Mouse (Mus musculus) MEL (cell line): Measurements from ENCODE around the gene Tlk1. TPM values are rescaled to one million over a fixed set of nuclear protein-coding genes. Genes with fewer than 3 reads are reported as not detected.

ENCODE experiments used
- DNase-seq: peaks from one replicate; pipeline ENCODE4 v3.0.0; 2011; ENCODE audit warnings: low read depth, low spot score
- H3K27ac ChIP-seq: 2 replicates; pipeline ENCODE4 v1.5.1; 2012; ENCODE audit warnings: low read depth, mild to moderate bottlenecking, control low read depth, low read length, moderate library complexity; ENCODE audit not compliant: control insufficient read depth
- H3K27me3 ChIP-seq, 2 experiments: fragments of 150-350 bp in 1 of 2; sonication (generic) in 1 of 2; 2 replicates each; pipeline ENCODE4 v1.6.1; 2012; ENCODE audit warnings: low read length in 2 of 2, mild to moderate bottlenecking in 2 of 2, improper control_type of control experiment in 1 of 2, moderate library complexity in 1 of 2; ENCODE audit not compliant: insufficient read depth in 2 of 2, control insufficient read depth in 1 of 2
- H3K36me3 ChIP-seq, 2 experiments: 2 replicates each; pipeline ENCODE4 v1.6.1; 2012 to 2014; ENCODE audit warnings: low read length in 2 of 2, improper control_type of control experiment in 1 of 2, inconsistent platforms in 1 of 2, mild to moderate bottlenecking in 1 of 2; ENCODE audit not compliant: insufficient read depth in 2 of 2, control insufficient read depth in 1 of 2
- H3K4me1 ChIP-seq, 2 experiments: fragments of 150-350 bp in 1 of 2; sonication (generic) in 1 of 2; 2 replicates each; pipeline ENCODE4 v1.6.1; 2012; ENCODE audit warnings: low read length in 2 of 2, improper control_type of control experiment in 1 of 2, mild to moderate bottlenecking in 1 of 2; ENCODE audit not compliant: insufficient read depth in 2 of 2, control insufficient read depth in 1 of 2
- H3K4me3 ChIP-seq, 2 experiments: fragments of 150-350 bp in 1 of 2; sonication (generic) in 1 of 2; 2 replicates each; pipeline ENCODE4 v1.5.1; 2012; ENCODE audit warnings: low read depth in 2 of 2, low read length in 2 of 2, mild to moderate bottlenecking in 2 of 2, moderate library complexity in 2 of 2, control low read depth in 1 of 2, improper control_type of control experiment in 1 of 2; ENCODE audit not compliant: control insufficient read depth in 1 of 2, insufficient read depth in 1 of 2
- H3K79me2 ChIP-seq: 2 replicates; pipeline ENCODE4 v1.6.1; 2012; ENCODE audit warnings: mild to moderate bottlenecking, low read length, moderate library complexity; ENCODE audit not compliant: control insufficient read depth, poor library complexity, insufficient read depth
- H3K9ac ChIP-seq: 2 replicates; pipeline ENCODE4 v1.6.1; 2012; ENCODE audit warnings: low read depth, mild to moderate bottlenecking, control low read depth, low read length, moderate library complexity; ENCODE audit not compliant: control insufficient read depth, poor library complexity, severe bottlenecking
- H3K9me3 ChIP-seq: fragments of 150-350 bp; sonication (generic); replicated peaks from 2 replicates; pipeline ENCODE4 v1.6.1; 2012; ENCODE audit warnings: mild to moderate bottlenecking, low read length, improper control_type of control experiment, moderate library complexity; ENCODE audit not compliant: insufficient read depth
- BHLHE40 ChIP-seq: IDR thresholded peaks from 2 replicates; pipeline ENCODE4 v1.6.1; 2012; ENCODE audit warnings: low read depth, mild to moderate bottlenecking, inconsistent platforms, low read length, improper control_type of control experiment, borderline replicate concordance
- CHD1 ChIP-seq: IDR thresholded peaks from 2 replicates; pipeline ENCODE4 v1.6.1; 2012; ENCODE audit warnings: low read depth, mild to moderate bottlenecking, inconsistent platforms, low read length, improper control_type of control experiment
- CTCF ChIP-seq, 3 experiments: IDR thresholded peaks in 2 of 3; conservative IDR thresholded peaks in 1 of 3; 2 replicates each; pipeline ENCODE4 v1.5.1; 2011 to 2012; ENCODE audit warnings: low read length in 3 of 3, low read depth in 2 of 3, mild to moderate bottlenecking in 2 of 3, improper control_type of control experiment in 1 of 3, inconsistent platforms in 1 of 3, mixed read lengths in 1 of 3, moderate library complexity in 1 of 3; ENCODE audit not compliant: control insufficient read depth in 1 of 3, insufficient read depth in 1 of 3, poor library complexity in 1 of 3, severe bottlenecking in 1 of 3
- EP300 ChIP-seq, 2 experiments: IDR thresholded peaks; 2 replicates each; pipeline ENCODE4 v1.6.1; 2011; ENCODE audit warnings: improper control_type of control experiment in 2 of 2, low read length in 2 of 2, low read depth in 1 of 2, mild to moderate bottlenecking in 1 of 2
- GABPA ChIP-seq: IDR thresholded peaks from 2 replicates; pipeline ENCODE4 v1.6.1; 2012; ENCODE audit warnings: low read depth, mild to moderate bottlenecking, inconsistent platforms, low read length, improper control_type of control experiment, moderate library complexity
- GATA1 ChIP-seq: IDR thresholded peaks from 2 replicates; pipeline ENCODE4 v1.6.1; 2011; ENCODE audit warnings: low read depth, low read length, improper control_type of control experiment
- HCFC1 ChIP-seq: IDR thresholded peaks from 2 replicates; pipeline ENCODE4 v1.6.1; 2012; ENCODE audit warnings: low read depth, mild to moderate bottlenecking, inconsistent platforms, low read length, improper control_type of control experiment, moderate library complexity
- MAZ ChIP-seq: IDR thresholded peaks from 2 replicates; pipeline ENCODE4 v1.6.1; 2012; ENCODE audit warnings: low read depth, mild to moderate bottlenecking, inconsistent platforms, low read length, improper control_type of control experiment
- NRF1 ChIP-seq: IDR thresholded peaks from 2 replicates; pipeline ENCODE4 v1.6.1; 2014; ENCODE audit warnings: low read depth, mild to moderate bottlenecking, inconsistent platforms, low read length, improper control_type of control experiment, moderate library complexity; ENCODE audit not compliant: poor library complexity, insufficient read depth, severe bottlenecking
- RAD21 ChIP-seq: IDR thresholded peaks from 2 replicates; pipeline ENCODE4 v1.6.1; 2011; ENCODE audit warnings: mild to moderate bottlenecking, low read depth, low read length, improper control_type of control experiment
- TAL1 ChIP-seq: IDR thresholded peaks from 2 replicates; pipeline ENCODE4 v1.6.1; 2012; ENCODE audit warnings: mild to moderate bottlenecking, inconsistent platforms, low read length, moderate library complexity, mixed read lengths
- USF1 ChIP-seq: IDR thresholded peaks from 2 replicates; pipeline ENCODE4 v1.6.1; 2014; ENCODE audit warnings: low read depth, mild to moderate bottlenecking, inconsistent platforms, low read length, improper control_type of control experiment, moderate library complexity
- polyA plus RNA-seq, 2 experiments: library from polyadenylated mRNA; stranded (reverse) in 1 of 2; unstranded in 1 of 2; fragments of >175 nt in 1 of 2; fragments of >200 nt in 1 of 2; gene quantifications; 2 replicates each; pipeline versions ENCODE4 v1.2.1 to v1.2.4; 2012; ENCODE audit warnings: low replicate concordance in 2 of 2, low read depth in 1 of 2; ENCODE audit not compliant: insufficient read length in 2 of 2, insufficient read depth in 1 of 2, missing spikeins in 1 of 2
- total RNA-seq: library from RNA; depleted of rRNA; stranded (reverse); fragments of 300-350 nt; gene quantifications from 2 replicates; pipeline ENCODE4 v1.2.3, GENCODE M21; 2012

The Tlk1 gene
- total and polyA plus RNA-seq, 3 experiments = 20.5 to 57.0 (median 56.6) TPM

DNA sequence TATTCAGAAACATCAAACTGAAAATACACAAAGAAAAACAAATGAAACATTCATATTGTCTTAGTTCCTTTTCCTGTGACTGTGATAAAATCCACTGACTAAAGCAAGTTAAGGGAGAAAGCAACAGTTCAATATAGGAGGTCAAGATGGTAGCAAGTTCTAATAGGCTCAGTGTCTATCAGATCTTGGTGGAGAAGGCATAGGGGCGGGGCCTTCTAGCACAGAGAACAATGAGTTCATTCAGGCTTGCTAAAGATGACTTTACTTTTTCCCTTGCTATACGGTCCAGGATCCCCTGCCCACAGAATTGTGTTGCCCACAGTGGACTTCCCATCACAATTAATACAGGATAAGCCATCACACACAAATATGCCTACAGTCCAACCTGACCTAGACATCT lies 20.3 kb upstream of the Tlk1 start:
- H3K9ac ChIP-seq = no peak overlapping the region
- H3K4me3 ChIP-seq = no peak overlapping the region
- DNase-seq = peak; percentile 58
- peaks cover 3 to 4% of the 10 kb centered on the region in 2 experiments; a peak in 3 of 4 replicates for H3K4me1 ChIP-seq
- H3K27me3 ChIP-seq = no peaks in the 10 kb centered on the region
- H3K79me2 ChIP-seq = no peaks in the 10 kb centered on the region
- no peaks in the 10 kb centered on the region for H3K9me3 ChIP-seq
- 0 out of 4 replicates have a peak, but pooled peaks of 1 of the 2 experiments have one; percentile 15 for TF ChIP-seq EP300 (IDR thresholded peaks at IDR 0.05; ENCODE audit: low read depth in 1 of 2, low read length in 2 of 2)
- no peak for TF ChIP-seq GABPA
- TF ChIP-seq GATA1 = 0 out of 2 replicates have a peak, but pooled peaks have one; percentile 15
- TF ChIP-seq, all 39 proteins: peak for 2
- H3K36me3 ChIP-seq = peaks cover 0 to 2% of the 10 kb centered on the region in 2 experiments; a peak in 1 of 4 replicates
- H3K27ac ChIP-seq = no peak overlapping the region

DNA sequence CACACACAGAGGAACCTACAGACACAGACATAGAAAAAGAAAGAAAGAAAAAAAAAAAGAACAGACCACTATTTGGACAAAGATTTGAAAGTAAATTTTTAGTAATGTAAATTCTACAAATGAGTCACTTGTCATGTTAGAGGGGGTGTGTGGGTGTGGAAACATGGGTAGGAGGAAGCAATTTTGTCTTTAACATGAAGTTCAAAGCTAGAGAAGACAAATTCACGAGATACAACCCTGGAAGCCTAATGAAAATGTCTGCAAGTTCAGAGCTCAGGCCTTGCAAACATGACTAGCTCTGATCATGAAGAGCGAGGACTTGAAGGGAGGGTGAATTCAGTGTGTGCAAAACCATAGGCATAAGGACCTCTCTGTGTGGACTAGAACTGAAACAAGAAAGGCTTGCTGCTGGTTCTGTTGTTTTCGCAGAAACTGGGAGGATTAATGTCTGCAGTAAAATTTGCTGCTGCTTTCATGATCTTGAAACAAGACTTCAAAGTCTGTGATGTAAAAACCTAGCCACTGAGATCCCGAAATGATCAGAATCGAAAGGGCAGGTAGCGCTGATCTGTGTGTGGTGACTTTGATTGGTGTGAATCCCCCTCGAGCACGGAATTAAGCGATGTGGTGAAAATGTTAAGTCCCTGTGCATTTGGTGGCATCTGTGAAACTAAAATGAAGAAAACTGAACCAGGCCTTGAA lies 19.3 kb upstream of the Tlk1 start:
- Histone ChIP-seq H3K4me3 (no peak overlapping the region), H3K4me1 (peaks cover 3 to 4% of the 10 kb centered on the region in 2 experiments; a peak in 3 of 4 replicates), H3K36me3 (peaks cover 0 to 2% of the 10 kb centered on the region in 2 experiments; a peak in 1 of 4 replicates), H3K27ac (no peak overlapping the region), H3K79me2 (no peaks in the 10 kb centered on the region), H3K9ac (no peak overlapping the region), H3K9me3 (no peaks in the 10 kb centered on the region), H3K27me3 (no peaks in the 10 kb centered on the region)
- no peak for DNase-seq
- TF ChIP-seq HCFC1 (no peak), TAL1 (no peak), BHLHE40 (no peak), CTCF (IDR thresholded peaks at IDR 0.05 in 2 of 3, conservative IDR thresholded peaks at IDR 0.05 in 1 of 3; ENCODE audit: control insufficient read depth in 1 of 3, insufficient read depth in 1 of 3, low read depth in 2 of 3, low read length in 3 of 3, poor library complexity in 1 of 3, severe bottlenecking in 1 of 3) (no peak), NRF1 (no peak)

DNA sequence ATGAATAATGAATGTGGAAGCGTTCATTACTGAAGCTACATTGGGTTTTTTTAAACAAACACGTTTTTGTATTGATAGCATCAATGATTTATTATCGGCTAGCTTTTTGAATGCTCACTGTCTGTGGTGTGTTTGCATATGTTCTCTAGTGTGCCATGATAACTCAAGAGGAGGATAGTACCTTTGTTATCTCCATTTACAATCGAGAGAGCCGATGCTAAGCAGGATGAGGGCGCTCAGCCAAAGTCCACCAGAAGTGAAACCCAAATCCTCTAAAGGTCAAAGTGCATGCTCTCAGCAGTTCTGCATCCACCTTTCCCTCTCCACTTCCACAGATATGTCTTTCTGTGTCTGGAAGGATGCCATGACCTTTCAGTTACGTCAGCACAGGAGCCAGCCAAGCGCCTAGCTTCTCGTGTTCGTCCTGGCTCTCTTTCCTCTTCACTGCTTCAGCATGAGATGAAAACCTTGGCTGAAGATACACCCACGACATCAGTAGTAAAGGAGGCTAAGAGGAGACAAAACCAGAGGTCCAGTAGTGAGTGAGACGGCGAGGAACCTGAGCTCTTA lies 16.6 kb upstream of the Tlk1 start:
- Histone ChIP-seq H3K4me1 (peaks cover 4 to 13% of the 10 kb centered on the region in 2 experiments; a peak in 3 of 4 replicates), H3K27me3 (no peaks in the 10 kb centered on the region), H3K36me3 (peaks cover 0 to 7% of the 10 kb centered on the region in 2 experiments; a peak in 2 of 4 replicates), H3K79me2 (no peaks in the 10 kb centered on the region), H3K4me3 (no peak overlapping the region), H3K9me3 (no peaks in the 10 kb centered on the region), H3K27ac (no peak overlapping the region), H3K9ac (no peak overlapping the region)
- no peak for DNase-seq
- no peak for TF ChIP-seq HCFC1
- no peak for TF ChIP-seq BHLHE40
- TF ChIP-seq NRF1 = no peak
- TF ChIP-seq CHD1 = no peak
- no peak for TF ChIP-seq MAZ
- no peak for TF ChIP-seq USF1
- no peak for TF ChIP-seq RAD21
